Mouse (Mus musculus) neural tube, embryonic 12.5 days (tissue): ENCODE measurements around the gene Dclk1. TPM values are rescaled to one million over a fixed set of nuclear protein-coding genes. Genes with fewer than 3 reads are reported as not detected.
A peak's percentile ranks its signal among the peaks of the same experiment; 100 is the strongest.

ENCODE experiments used
- ATAC-seq: fragments of 200-750 bp; cut with Nextera tagmentation; 2 replicates; pipeline ENCODE4 v1.8.0; 2017; ENCODE audit warnings: low read depth, mild to moderate bottlenecking, moderate TSS enrichment, moderate library complexity; ENCODE audit not compliant: low FRiP score
- H3K27ac ChIP-seq: fragments of 300-500 bp; sonication (generic); 2 replicates; pipeline ENCODE4 v1.5.1; 2016
- H3K27me3 ChIP-seq: fragments of 300-500 bp; sonication (generic); replicated peaks from 2 replicates; pipeline ENCODE4 v1.6.1; 2016; ENCODE audit warnings: mild to moderate bottlenecking
- H3K36me3 ChIP-seq: fragments of 300-500 bp; sonication (generic); 2 replicates; pipeline ENCODE4 v1.6.1; 2016; ENCODE audit warnings: mild to moderate bottlenecking
- H3K4me1 ChIP-seq: fragments of 300-500 bp; sonication (generic); 2 replicates; pipeline ENCODE4 v1.6.1; 2016
- H3K4me2 ChIP-seq: fragments of 300-500 bp; sonication (generic); replicated peaks from 2 replicates; pipeline ENCODE4 v1.6.1; 2016; ENCODE audit warnings: mild to moderate bottlenecking
- H3K4me3 ChIP-seq: fragments of 300-500 bp; sonication (generic); 2 replicates; pipeline ENCODE4 v1.5.1; 2016
- H3K9ac ChIP-seq: fragments of 300-500 bp; sonication (generic); 2 replicates; pipeline ENCODE4 v1.6.1; 2016; ENCODE audit warnings: mild to moderate bottlenecking
- H3K9me3 ChIP-seq: fragments of 300-500 bp; sonication (generic); 2 replicates; pipeline ENCODE4 v1.6.1; 2016; ENCODE audit warnings: mild to moderate bottlenecking
- WGBS: fragments of 180-500 bp; shearing (Covaris S2); methylation state at CpG from one replicate; pipeline ENCODE4 v1.1.7; 2016; 5-methylcytosine and 5-hydroxymethylcytosine counted together
- polyA plus RNA-seq: library from polyadenylated mRNA; unstranded; fragments of >200 nt; fragmentation: Nextera tagmentation; extraction: Ambion mirVana; gene quantifications from 2 replicates; pipeline ENCODE4 v1.2.1, GENCODE M21; 2016

Dclk1 gene
- polyA plus RNA-seq, 1 experiment from 2014 or later, result 171 TPM

- no peaks in the 10 kb centered on the region for H3K36me3 ChIP-seq
- WGBS, result 48% methylated on average over 1 of the region's 1 CpGs
- H3K4me1 ChIP-seq, result peaks cover 54% of the 10 kb centered on the region
- peak overlapping the region; percentile 46 for H3K27ac ChIP-seq
- no peak overlapping the region for H3K4me3 ChIP-seq
- H3K9ac ChIP-seq, result no peak overlapping the region
- H3K9me3 ChIP-seq, result no peaks in the 10 kb centered on the region
- H3K4me2 ChIP-seq, result no peak overlapping the region
- H3K27me3 ChIP-seq, result no peaks in the 10 kb centered on the region
- ATAC-seq, result no peak
Measured at GRCm38 (mm10) chr3:55527566-55527965, 285.4 kb downstream of the Dclk1 start.

DNA sequence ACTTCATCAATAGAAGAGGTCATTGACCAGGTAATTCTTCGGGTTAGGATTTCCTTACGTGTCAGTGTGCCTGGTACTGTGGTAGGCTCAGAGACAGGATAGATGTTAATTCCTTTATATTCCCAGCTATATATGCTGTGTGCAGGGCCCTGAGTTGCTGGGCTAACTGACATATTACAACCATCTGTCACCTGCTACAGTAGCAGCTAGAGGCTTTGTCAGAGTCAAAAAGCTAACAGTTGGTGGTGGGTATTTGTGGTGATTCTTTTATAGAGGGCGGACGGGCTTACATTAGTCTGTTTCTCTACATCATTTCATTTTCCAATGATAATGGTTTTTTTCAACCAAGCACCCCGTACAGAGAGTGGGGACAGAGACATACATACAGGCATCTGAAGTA is 285.8 kb downstream of the Dclk1 start:
- Histone ChIP-seq H3K4me3 (no peak overlapping the region), H3K27me3 (no peaks in the 10 kb centered on the region), H3K36me3 (no peaks in the 10 kb centered on the region), H3K4me2 (no peak overlapping the region), H3K9me3 (no peaks in the 10 kb centered on the region), H3K4me1 (peaks cover 52% of the 10 kb centered on the region), H3K9ac (no peak overlapping the region), H3K27ac (no peak overlapping the region)
- WGBS, result 71% methylated on average over 5 of the region's 5 CpGs
- no peak for ATAC-seq

DNA sequence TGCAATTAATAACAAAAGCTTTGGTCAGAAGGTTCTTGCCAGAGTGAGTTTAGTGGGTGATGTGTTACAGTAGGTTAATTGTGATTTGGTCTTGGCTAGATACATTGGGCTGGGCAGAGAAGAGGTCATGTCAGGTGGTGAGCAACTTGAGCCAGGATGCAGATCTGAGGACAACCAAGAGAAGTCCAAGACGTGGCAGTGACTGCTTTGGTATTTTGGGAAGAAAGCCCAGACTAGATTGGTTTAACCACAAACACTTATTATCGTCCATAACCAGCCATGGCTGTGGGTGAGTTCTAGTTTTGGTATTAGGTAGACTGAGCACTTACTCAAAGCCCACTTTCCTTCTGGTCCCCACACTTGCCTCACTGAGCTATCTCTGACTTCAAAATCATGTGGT is 287.2 kb downstream of the Dclk1 start:
- Histone ChIP-seq H3K4me2 (no peak overlapping the region), H3K9ac (no peak overlapping the region), H3K9me3 (no peaks in the 10 kb centered on the region), H3K4me3 (no peak overlapping the region), H3K27me3 (no peaks in the 10 kb centered on the region), H3K4me1 (peaks cover 39% of the 10 kb centered on the region), H3K27ac (no peak overlapping the region), H3K36me3 (no peaks in the 10 kb centered on the region)
- no peak for ATAC-seq
- 81% methylated on average over 2 of the region's 2 CpGs for whole genome bisulfite sequencing

DNA sequence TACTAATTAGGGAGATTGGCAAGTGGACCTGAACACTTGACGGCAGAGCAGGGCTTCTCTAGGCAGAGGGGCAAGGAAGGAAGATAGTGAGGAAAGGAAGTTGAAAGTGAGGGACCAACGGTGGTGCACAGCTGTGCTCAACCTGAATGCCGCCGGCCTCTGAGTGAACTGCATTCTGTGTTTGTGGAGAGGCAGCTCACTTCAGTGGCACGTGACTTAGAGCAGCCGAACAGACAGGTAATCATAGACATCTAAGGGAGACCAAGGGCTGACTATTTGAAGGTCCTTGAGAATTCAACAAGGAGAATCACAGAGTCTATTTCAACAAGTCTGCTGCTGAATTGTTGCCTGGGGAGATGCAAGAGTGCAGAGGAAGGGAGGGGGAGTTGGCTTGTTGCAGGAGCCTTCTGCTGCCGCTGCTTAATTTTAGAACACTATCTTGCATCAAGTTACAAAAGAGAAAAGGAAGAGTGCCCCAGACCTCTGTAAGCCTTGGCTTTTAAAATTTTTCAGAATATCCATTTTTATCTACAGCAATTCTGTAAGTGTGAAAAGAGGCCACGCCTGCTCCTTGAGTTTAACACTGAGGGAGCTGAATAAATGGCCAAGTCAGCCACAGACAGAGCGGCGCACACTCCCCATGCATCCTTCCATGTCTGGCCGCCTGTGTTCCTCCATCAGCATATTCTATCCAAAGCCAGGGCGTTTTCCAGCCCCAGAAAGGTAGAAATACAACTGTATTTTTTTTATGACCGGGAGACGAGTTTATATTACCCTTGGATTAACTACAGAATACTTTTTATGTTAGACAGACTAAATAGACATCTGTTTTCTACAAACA is 289.3 kb downstream of the Dclk1 start:
- no peaks in the 10 kb centered on the region for H3K27me3 ChIP-seq
- H3K36me3 ChIP-seq, result no peaks in the 10 kb centered on the region
- H3K27ac ChIP-seq, result no peak overlapping the region
- ATAC-seq, result no peak
- no peak overlapping the region for H3K9ac ChIP-seq
- peaks cover 25% of the 10 kb centered on the region for H3K4me1 ChIP-seq
- H3K9me3 ChIP-seq, result no peaks in the 10 kb centered on the region
- no peak overlapping the region for H3K4me3 ChIP-seq
- 70% methylated on average over 14 of the region's 14 CpGs for WGBS
- H3K4me2 ChIP-seq, result no peak overlapping the region

DNA sequence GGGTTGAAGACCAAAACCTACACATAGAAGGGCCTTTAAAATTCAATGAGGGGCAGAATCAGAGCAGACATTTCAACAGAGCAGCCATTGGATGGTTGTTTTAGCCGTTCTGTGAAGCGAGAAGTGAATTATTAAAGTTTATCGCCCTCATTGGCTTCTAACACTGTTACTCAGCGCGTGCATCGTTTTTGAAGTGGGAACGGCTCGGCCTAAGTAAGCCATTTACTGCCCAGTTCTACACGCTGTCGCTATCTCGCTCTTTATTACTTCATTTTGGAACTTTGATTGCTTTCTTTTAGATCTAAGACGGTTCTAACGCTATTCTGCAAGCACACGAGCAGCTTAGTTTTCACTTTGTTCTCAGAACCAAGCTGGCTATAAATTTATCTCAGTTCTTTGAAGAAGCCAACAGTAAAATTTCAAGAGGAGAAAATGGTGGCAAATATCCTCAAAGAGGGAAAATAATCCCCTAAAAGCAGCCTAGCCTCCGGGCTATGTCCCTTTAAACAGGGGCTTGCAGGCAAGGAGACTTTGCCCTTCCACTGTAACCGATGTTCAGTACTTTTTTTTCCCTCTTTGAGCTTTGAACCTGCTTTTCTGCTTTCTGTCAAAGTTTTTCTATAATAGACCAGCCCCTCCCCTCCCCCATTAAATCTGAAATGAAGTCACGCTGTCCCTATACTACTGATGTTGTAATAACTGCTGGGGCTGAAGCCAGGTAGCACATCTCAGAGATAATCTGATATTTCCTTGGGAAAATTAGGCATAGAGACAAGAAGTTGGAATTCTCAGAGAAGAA is 290.2 kb downstream of the Dclk1 start:
- H3K4me1 ChIP-seq, result peaks cover 24% of the 10 kb centered on the region
- H3K4me3 ChIP-seq, result no peak overlapping the region
- ATAC-seq, result no peak
- 54% methylated on average over 17 of the region's 17 CpGs for WGBS
- H3K36me3 ChIP-seq, result no peaks in the 10 kb centered on the region
- H3K9ac ChIP-seq, result no peak overlapping the region
- no peaks in the 10 kb centered on the region for H3K9me3 ChIP-seq
- H3K27ac ChIP-seq, result no peak overlapping the region
- H3K4me2 ChIP-seq, result no peak overlapping the region
- H3K27me3 ChIP-seq, result no peaks in the 10 kb centered on the region

DNA sequence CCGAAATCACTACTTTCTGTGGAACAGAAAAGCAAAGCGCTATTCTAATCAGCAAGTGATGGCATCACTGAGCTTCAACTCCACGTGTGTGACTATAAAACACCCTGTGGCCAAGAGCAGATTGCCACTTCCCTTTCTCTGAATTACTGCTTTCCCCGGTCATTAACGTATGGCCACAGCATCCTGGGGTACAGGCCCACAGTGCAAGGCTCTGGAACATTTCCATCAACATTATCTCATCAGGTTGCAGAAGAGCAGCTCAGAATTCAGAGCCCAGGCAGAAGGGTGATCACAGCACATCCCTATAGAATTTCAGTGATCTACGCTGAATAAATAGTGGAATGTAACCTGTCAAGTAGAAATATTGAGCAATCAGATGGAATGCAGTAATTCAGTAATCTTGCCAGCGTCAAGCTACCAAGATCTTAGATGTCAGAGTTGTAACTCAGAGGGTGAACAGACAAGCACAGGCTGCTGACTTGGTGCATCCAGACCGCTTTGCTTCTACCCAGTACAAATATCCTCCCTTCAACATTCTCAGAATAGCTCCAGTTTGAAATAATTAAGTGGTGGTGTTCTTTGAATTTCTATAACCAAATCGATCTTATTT is 293.5 kb downstream of the Dclk1 start:
- Histone ChIP-seq H3K4me1 (peaks cover 30% of the 10 kb centered on the region), H3K4me2 (no peak overlapping the region), H3K36me3 (no peaks in the 10 kb centered on the region), H3K9ac (no peak overlapping the region), H3K27ac (no peak overlapping the region), H3K4me3 (no peak overlapping the region), H3K9me3 (no peaks in the 10 kb centered on the region), H3K27me3 (no peaks in the 10 kb centered on the region)
- no peak for ATAC-seq
- 67% methylated on average over 9 of the region's 9 CpGs for WGBS

GRCm38 (mm10) chr3:55536901-55537300 is 294.7 kb downstream of the Dclk1 start:
- no peak overlapping the region for H3K9ac ChIP-seq
- H3K4me3 ChIP-seq, result no peak overlapping the region
- no peaks in the 10 kb centered on the region for H3K9me3 ChIP-seq
- no peaks in the 10 kb centered on the region for H3K27me3 ChIP-seq
- H3K27ac ChIP-seq, result no peak overlapping the region; the same call in 1 of the 2 replicates
- H3K4me1 ChIP-seq, result peaks cover 24% of the 10 kb centered on the region
- 55% methylated on average over 6 of the region's 6 CpGs for WGBS
- ATAC-seq, result no peak
- H3K36me3 ChIP-seq, result no peaks in the 10 kb centered on the region
- no peak overlapping the region for H3K4me2 ChIP-seq

DNA sequence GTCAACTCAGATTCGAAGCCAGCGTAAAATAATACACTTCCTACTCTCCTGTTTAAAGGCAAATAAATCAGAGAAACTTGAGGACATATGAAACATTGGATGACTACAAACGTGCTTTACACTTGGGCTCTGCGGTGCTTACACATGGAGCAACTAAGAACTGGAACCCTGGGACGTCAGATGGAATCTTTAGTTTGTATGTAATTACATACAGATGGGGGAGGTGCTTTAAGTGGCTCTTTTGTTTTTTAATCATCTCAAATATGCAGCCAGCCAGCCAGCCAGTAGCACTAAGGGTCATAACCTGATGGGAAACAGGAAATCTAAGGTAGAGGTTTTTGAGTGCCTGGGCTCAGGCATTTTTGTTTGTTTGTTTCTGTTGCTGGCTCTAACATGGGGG is 295.6 kb downstream of the Dclk1 start:
- Histone ChIP-seq H3K9ac (no peak overlapping the region), H3K9me3 (no peaks in the 10 kb centered on the region), H3K36me3 (no peaks in the 10 kb centered on the region), H3K27me3 (no peaks in the 10 kb centered on the region), H3K27ac (no peak overlapping the region), H3K4me1 (peaks cover 28% of the 10 kb centered on the region), H3K4me2 (no peak overlapping the region), H3K4me3 (no peak overlapping the region)
- WGBS, result 59% methylated on average over 5 of the region's 5 CpGs
- no peak for ATAC-seq

DNA sequence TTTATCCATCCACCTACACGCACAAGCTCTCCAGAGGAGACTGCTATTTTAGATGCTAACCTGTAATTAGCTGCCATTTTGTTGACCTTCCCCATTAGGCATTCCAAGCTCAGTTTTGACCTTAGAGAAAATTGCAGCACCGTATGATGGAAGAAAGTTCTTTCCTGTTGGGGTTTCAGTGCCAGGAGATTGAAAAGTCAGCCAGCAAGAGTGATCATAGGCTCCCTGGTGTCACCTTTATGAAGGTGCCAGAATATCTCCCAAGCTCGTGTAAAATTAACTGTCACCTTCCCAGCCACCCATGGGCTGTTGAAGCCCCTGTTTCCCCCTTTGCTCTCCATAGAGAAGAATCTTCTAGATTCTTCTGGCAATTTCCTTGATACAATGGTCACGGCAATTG is 297.2 kb downstream of the Dclk1 start:
- Histone ChIP-seq H3K36me3 (no peaks in the 10 kb centered on the region), H3K4me3 (no peak overlapping the region), H3K27ac (no peak overlapping the region), H3K9me3 (no peaks in the 10 kb centered on the region), H3K4me1 (peaks cover 39% of the 10 kb centered on the region), H3K27me3 (no peaks in the 10 kb centered on the region), H3K9ac (no peak overlapping the region), H3K4me2 (no peak overlapping the region)
- WGBS, result 79% methylated on average over 4 of the region's 4 CpGs
- ATAC-seq, result no peak

GRCm38 (mm10) chr3:55539811-55540293 is 297.7 kb downstream of the Dclk1 start:
- H3K4me2 ChIP-seq, result no peak overlapping the region
- H3K4me3 ChIP-seq, result no peak overlapping the region
- H3K36me3 ChIP-seq, result no peaks in the 10 kb centered on the region
- H3K9ac ChIP-seq, result no peak overlapping the region
- H3K27ac ChIP-seq, result no peak overlapping the region
- no peaks in the 10 kb centered on the region for H3K9me3 ChIP-seq
- H3K4me1 ChIP-seq, result peaks cover 40% of the 10 kb centered on the region
- no peak for ATAC-seq
- WGBS, result 83% methylated on average over 12 of the region's 12 CpGs
- H3K27me3 ChIP-seq, result no peaks in the 10 kb centered on the region

DNA sequence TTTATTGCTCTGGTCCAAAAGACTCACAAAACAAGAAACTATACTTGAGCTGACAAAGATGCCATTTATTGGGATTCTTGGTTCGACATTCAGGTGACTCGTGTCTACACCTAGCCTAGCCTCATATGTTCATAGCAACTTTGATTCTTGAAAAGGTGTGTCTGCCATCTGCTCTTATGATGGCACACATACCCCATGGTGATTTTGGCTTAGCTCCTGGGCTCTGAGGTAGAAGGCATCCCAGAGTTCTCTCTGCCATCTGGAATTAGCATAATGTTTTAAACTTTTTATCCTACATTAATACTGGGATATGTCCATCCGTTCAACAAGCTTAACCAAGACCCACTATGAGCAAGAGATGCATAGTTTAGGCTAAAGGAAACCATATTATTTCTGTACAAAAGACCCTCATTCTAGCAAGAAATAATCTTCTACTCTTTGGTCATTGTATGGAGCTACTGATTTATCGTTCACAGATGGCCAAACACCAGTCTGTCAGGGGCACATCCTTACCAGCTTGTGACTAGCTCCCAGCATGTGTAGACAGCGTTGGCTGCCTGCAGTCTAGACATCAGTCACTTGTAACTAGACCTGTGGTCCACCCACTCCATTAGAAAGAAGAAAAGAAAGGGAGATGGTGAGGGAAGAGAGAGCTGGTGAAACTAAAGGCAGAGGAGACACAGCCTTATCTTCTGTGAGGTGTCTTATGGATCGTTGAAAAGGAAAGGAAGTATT is 298.4 kb downstream of the Dclk1 start:
- H3K9me3 ChIP-seq, result no peaks in the 10 kb centered on the region
- H3K9ac ChIP-seq, result no peak overlapping the region
- no peaks in the 10 kb centered on the region for H3K27me3 ChIP-seq
- no peak overlapping the region for H3K27ac ChIP-seq
- H3K4me3 ChIP-seq, result no peak overlapping the region
- H3K4me2 ChIP-seq, result no peak overlapping the region
- WGBS, result 89% methylated on average over 6 of the region's 6 CpGs
- H3K4me1 ChIP-seq, result peaks cover 40% of the 10 kb centered on the region
- no peaks in the 10 kb centered on the region for H3K36me3 ChIP-seq
- ATAC-seq, result no peak

GRCm38 (mm10) chr3:55541799-55542198 is 299.6 kb downstream of the Dclk1 start:
- no peak overlapping the region for H3K9ac ChIP-seq
- H3K4me2 ChIP-seq, result no peak overlapping the region
- peaks cover 37% of the 10 kb centered on the region for H3K4me1 ChIP-seq
- no peaks in the 10 kb centered on the region for H3K27me3 ChIP-seq
- H3K36me3 ChIP-seq, result no peaks in the 10 kb centered on the region
- WGBS, result 95% methylated on average over 1 of the region's 1 CpGs
- H3K4me3 ChIP-seq, result no peak overlapping the region
- H3K27ac ChIP-seq, result no peak overlapping the region
- H3K9me3 ChIP-seq, result no peaks in the 10 kb centered on the region
- ATAC-seq, result peak; percentile 37; the same call in 1 of the 2 replicates
